Mouse (Mus musculus) adipose tissue, adult 10 weeks (tissue): ENCODE results near the gene Minar1. TPM values are rescaled to one million over a fixed set of nuclear protein-coding genes. Genes with fewer than 3 reads are reported as not detected.

ENCODE experiments used
- polyA plus RNA-seq: library from polyadenylated mRNA; stranded (reverse); fragments of 350-450 nt; fragmentation: Illumina TruSeq; extraction: RNeasy Lipid Tissue Mini Kit (QIAGEN cat#74804); gene quantifications from one replicate; pipeline ENCODE4 v1.2.3, GENCODE M21; 2014; ENCODE audit warnings: low read depth, low replicate concordance

Gene Minar1
- not detected for polyA plus RNA-seq

GRCm38 (mm10) chr9:89623006-89623760 lies at the start of gene Minar1:
TSS of gene Minar1 (minus strand) at chr9:89623125.

Other genes with a start within 250 kb of the Minar1 start
- 338 TPM for gene Tmed3, start 81.9 kb upstream of the Minar1 start, polyA plus RNA-seq
- gene Ankrd34c, start 115.3 kb upstream of the Minar1 start, polyA plus RNA-seq = not detected